Mouse (Mus musculus) monocyte, adult 5-6 weeks (primary cell): ENCODE results near the gene Pou3f1. TPM values are rescaled to one million over a fixed set of nuclear protein-coding genes. Genes with fewer than 3 reads are reported as not detected.

Experiments
- ATAC-seq: fragments of 153-309, 156-312 bp; replicated peaks from 2 replicates; pipeline ENCODE4 v1.8.0; 2017; ENCODE audit warnings: mild to moderate bottlenecking; ENCODE audit not compliant: low TSS enrichment, insufficient number of reproducible peaks, severe bottlenecking, poor library complexity, low FRiP score
- total RNA-seq: library from RNA; stranded (forward); fragments of 200-1000, 200-491, 200-594 nt; gene quantifications from 3 replicates; pipeline ENCODE4 v1.2.3, GENCODE M21; 2017

The Pou3f1 gene
- total RNA-seq, 1 experiment from 2014 or later, result not detected

DNA sequence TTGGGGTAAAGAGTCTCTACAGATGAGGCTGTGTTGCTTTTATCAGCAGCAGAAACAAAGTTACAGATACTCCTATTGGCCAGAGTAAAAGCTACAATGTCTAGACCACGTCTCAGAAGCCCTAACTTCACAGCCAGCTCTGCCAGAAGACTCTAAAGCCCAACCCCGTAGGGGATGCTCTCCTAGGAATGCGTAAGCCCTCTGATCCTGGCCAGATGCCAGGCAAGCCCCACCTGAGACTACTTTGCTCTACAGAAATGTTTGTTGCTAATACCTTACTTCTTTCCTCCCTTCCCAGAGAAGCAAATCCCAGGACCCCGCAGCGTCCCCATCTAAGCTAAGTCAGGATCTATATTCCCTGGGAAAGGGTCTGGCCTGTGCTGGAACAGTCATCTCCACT, 8.7 kb upstream of the Pou3f1 start:
- no peak for ATAC-seq

DNA sequence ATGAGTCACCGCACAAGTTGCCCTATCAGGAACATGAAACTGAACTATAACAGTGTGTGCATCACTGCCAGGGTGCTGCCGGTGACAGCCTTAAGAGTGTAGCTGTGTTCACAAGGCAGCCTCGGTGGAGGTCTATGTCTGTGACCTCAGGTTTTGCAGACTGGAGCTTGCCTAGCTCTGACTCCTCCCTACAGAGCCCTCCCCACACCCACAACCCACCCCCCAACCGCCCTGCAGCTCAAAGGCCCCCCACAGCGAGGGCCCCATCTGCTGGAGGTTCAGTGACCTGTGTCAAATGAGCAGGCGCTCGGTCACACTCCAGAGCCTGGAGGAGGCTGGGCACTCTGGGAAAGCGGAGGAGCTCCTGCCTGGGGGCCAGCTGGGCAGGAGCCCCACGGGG, 3.7 kb upstream of the Pou3f1 start:
- no peak for ATAC-seq

DNA sequence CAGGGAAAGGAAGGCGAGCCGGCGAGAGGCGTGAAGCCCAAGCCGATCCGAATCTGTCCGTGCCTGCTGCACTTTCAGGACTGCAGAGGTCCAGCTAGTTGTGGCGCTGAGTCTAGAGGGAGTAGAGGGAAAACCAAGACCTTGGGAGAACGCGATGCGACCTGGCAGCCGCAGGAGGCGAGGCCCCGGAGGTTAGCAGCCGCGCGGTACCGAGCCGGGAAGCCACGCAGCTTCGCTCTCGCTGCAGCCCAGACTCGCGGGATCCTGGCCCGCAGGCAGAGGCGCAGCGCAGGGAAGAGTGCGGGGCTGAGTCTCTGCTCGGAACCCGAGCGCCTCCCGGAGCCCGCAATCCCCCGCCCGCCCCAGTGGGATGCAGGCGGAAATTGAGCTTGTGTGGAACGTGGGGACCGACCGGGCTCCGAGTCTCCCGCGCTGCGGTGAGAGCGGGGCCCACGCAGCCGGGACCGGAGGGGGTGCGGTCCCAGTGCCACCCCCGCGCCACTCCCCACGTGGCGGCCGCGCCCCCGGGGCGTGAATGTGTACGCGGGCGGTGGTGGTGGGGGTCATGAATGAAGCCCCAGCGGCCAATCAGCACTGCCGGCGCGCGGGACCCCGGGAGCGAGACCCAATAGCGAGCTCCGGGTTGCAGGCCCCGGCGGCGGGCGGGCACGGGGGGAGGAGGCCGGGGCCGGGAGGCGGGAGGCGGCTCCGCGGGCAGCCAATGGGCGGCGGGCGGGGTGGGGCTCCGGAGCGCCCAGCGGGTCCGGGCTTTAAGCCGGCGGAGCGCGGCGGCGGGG, 445 bp downstream of the Pou3f1 start:
- no peak for ATAC-seq

DNA sequence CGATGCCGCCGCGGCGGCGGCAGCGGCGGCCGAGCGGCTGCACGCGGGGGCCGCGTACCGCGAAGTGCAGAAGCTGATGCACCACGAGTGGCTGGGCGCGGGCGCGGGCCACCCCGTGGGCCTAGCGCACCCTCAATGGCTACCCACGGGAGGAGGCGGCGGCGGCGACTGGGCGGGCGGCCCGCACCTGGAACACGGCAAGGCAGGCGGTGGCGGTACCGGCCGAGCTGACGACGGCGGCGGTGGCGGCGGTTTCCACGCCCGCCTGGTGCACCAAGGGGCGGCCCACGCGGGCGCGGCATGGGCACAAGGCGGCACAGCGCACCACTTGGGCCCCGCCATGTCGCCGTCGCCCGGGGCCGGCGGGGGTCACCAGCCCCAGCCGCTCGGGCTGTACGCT, 1.2 kb downstream of the Pou3f1 start:
- no peak for ATAC-seq

- 0 out of 2 replicates have a peak, but pooled peaks have one; percentile 14 for ATAC-seq
These were observed 1.8 kb downstream of the Pou3f1 start for GRCm38 (mm10) chr4:124658412-124658851.

DNA sequence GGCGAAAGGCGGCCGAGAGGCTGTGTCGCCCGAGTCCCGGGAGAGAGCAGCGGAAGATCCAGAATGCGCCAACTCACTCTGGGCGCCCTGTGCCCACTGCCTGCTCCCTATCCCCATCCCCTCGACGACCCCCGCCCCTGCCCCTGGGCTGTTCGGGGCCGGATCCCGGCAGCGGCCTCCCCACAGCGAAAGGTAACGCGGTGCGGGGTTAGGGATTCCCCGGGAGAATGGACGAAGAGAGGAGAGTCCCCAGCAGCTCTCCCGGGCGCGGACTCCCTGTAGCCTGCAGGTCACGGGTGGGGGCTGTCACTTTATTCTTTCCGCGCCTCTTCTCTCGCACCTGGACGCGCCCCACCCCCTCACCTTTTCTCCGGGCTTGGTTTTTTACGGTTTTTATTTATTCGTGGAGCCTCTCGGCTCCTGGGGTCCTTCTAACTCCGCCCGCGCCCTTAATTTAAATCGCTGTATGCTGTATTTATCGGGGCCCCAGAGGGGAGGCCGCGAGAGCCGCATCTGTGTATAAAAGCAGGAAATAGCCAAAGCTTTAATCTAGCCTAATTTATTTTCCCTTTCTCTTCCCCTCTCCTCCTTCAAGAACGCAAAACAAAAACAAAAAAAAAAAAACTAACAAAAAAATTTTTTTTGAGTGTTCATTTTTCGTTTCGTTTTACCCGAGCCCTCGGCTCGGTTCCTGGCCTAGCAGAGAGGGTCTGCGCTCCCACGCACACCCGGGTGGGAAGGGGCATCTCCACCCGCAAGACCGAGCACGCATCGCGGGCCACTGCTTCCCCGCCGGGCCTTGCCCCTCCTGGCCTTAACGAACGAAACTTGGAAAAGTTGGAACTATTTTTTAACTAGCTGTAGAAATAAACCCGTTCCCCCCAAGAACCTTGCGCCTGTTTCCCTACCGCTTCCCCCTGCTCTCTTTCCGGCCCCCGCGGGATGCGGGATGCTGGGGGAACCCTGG, 2.9 kb downstream of the Pou3f1 start:
- no peak for ATAC-seq

DNA sequence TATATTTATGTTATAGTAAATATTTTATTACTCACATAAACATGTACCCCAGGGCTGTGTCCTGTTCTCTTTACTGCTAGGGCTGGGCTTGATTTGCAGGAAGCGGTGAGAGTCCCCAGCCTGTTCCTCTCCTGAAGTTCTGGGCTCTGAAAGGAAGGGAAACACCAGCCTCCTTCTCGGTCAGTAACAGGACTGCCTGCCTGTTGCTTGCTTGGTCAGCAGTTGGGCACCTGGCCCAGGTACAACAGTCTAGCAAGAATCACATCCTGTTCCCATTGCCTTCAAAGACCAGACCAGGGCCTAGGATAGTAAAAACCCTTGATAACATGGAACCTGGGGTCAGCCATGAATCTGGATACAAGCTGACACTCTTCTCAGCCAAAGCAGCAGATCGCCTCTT, 4.0 kb downstream of the Pou3f1 start:
- no peak for ATAC-seq

GRCm38 (mm10) chr4:124663034-124663433, 6.4 kb downstream of the Pou3f1 start:
- no peak for ATAC-seq

DNA sequence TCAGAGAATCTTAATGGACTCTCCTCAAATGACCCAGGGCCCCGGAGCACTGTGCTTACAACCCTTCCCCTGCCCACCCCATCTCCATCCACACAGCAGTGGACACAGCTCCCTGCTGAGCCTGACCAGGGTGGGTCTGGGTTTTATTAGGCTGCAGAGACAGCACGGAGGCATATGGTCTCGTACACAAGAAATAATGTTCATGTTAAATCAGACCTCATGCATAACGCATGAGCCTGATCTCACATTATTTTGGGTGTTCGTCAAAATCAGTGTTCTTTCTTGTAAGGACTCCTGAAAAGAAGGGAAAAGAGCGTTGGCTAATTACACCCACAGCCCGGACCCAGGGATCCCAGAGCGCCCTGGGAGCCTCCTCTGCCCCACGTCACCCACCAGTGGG, 7.6 kb downstream of the Pou3f1 start:
- ATAC-seq, result no peak

DNA sequence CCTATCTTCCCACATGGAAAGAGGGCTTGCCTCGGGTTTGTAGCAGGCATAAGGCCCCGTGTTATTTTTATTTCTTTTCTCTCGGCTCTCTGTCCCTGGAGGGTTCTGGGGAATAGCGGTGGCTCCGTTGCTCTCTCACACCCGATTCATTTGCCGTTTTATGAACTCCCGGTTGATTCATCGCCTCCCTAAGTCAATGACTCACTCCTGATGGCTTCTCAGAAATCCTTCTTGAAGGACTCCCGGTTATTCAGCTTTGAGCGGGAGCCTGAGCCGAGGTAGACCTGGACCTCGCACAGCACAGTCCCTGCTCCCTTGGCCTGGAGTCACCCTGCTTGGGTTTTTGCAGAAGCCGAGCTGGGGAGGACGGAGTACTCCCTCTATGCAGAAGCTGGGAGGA, 8.0 kb downstream of the Pou3f1 start:
- no peak for ATAC-seq

DNA sequence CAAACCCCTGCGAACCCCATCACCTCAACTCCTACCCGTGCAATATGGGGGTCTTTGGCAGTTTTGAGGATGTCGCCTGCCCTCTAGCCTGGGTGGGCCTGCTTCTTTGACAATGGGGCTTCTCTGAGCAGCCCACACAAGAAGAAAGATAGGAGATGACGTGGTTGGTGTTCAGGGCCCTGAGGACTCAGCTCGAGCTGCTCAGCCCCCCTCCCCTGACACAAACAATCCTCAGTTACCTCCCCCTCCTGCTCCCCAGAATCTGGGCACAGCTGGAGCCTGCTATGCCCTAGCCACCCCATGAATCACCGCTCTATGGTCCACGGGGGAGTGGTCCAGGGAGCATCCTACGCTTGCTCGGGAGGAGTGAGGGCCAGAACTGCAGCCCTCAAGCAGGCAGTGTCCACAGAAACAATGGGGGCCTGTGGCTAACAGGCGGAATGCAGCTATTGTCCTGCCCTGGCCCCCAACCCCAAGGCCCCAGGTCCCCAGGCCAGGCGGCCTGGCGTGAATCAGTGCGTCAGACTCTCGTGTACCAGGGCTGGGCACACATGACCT, 10.9 kb downstream of the Pou3f1 start:
- no peak for ATAC-seq

GRCm38 (mm10) chr4:124668078-124668477, 11.5 kb downstream of the Pou3f1 start:
- ATAC-seq, result no peak

DNA sequence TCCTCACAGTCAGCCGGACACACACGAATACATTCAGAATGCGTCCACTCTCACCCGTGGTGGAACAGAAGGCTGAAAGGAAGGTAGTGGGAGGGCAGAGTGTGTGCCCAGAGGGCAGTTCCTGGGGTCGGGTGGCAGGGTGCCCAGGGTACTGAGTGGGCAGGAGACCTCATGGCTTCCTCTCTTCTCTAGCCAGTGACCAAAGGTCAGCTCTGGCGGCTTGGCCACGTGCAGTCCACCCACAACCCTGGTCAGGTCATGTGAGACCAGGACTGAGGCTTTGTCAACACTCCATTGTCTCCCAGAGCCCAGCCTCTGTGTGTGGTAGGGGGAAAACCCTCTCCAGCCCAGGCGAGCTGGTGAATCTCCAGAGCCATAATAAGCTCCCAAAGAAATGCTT, 13.6 kb downstream of the Pou3f1 start:
- ATAC-seq, result no peak

DNA sequence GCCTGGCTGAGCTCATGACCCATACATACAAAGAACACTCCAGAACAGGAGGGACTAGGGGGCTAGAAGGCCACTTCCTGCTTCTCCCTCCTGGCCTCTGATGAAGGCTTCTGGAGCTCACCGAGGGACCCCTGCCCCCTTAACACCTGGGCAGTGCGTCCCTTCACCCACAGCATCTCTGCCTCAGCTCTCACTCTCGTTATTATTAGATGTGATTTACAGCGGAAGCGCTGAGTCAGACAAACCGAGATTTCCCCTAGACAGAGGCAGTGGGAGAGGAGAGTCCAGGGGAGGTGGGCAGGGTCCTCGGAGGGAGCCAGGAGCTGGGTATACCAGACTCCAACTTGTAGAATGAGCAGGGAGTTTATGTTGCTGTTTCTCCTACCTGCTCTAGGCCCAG, 15.0 kb downstream of the Pou3f1 start:
- ATAC-seq, result no peak

GRCm38 (mm10) chr4:124672347-124673320, 16.0 kb downstream of the Pou3f1 start:
- no peak for ATAC-seq

DNA sequence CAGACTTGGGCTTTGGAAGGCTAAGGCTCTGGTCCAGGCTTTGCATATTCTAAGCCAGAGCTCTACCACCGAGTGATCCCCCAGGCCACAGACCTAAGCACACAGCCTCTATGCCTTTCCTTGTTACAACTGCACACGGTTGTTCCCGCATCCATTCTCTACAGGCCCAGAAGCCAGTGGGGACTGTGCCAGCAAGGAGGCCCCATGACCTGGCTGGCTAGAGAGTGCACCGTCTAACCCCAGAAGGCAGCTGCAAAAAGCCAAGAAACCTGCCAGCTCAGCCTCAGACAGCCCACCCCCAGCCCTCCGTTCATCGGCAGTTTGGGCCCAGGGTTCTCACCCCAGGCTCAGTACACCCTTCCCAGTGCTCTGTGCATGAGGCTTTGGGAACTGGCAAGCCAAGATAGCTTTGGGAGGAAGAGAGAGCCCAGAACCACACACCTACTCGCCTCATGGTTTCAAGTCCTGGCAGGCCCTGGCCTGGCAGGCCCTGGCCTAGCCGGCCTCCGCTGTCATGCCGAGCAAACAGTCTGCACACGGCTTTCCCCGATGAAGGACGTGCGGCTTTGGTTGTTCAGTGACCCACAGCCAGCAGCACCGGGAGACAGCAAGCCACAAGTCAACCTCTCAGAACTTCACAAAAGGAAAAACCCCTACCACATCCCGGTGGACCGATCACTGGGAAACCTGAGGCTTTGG, 17.9 kb downstream of the Pou3f1 start:
- ATAC-seq, result no peak

DNA sequence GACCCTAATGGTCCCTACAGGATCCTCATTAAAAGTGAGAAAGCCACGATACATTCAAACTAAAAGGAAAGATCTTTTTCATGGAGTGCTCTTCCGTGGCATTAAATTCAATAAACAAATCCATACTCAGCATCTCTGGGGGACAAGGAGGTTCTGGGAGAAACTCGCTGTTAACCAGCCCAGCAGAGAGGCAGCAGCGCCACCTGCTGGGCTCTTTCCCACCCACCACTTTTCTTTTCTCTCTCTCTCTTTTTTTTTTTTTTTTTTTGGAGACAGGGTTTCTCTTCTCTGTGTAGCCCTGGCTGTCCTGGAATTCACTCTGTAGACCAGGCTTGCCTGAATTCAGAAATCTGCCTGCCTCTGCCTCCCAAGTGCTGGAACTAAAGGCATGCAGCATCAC, 18.4 kb downstream of the Pou3f1 start:
- ATAC-seq, result no peak

DNA sequence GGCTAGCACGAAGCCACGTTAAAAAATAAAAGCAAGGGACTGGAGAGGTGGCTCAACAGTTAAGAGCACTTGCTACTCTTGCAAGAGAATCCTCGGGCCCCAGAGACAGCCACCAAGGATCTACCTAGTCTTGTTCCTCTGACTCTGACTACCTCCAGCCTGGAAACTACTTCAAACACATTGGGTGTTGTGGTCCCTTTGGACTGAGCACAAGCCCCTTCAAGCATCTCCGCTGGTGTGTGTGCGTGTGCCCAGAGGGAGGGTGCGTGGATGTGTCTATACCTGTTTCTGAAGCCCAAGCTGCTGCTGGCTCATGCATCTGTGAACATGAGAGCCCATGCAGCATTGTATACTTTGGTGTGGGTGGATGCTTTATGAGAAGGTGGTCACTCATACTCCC, 19.4 kb downstream of the Pou3f1 start:
- no peak for ATAC-seq
